Mouse (Mus musculus): Measurements from ENCODE around the gene Olfml2a.

Gene Olfml2a

DNA sequence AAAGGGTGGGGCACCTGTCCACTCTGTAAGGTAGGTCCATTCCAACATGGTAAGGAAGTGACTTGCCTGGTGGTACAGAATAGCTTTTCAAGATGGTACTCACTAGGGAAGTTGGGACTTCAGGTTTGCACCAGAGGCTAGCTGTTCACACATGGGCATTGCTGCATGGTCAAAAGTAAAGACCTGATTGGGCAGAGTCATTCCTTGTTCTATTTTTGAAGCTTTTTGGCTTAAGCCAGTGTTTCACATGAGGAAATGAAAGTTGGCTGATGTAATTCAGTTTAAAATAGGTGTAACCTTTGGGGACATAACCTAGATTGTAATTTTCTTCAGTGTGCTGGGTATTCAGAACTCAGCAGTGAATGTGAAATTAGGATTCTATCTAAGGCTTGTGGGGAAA is 79.5 kb downstream of the Olfml2a start:
- DNase-seq (ENCODE audit: low spot score) = no peak

DNA sequence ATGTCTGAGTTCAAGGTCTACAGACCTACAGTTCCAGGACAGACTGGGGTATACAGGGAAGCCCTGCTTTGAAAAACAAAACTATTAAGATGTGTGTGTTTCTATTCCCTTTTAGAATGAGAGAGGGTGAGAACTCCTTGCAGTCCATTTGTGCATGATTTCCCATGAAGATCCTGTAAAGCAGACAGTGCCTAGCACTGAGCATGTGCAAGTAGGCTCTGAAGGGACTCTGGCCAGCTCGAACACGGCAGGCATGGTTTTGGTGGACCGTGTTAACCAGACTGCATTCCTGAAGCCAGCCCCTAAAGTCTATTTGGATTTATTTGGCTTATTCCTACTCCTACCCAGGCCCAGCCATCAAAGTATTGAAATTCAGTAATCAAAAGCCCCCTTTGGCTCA is 80.2 kb downstream of the Olfml2a start:
- no peak for DNase-seq (ENCODE audit: low spot score)

DNA sequence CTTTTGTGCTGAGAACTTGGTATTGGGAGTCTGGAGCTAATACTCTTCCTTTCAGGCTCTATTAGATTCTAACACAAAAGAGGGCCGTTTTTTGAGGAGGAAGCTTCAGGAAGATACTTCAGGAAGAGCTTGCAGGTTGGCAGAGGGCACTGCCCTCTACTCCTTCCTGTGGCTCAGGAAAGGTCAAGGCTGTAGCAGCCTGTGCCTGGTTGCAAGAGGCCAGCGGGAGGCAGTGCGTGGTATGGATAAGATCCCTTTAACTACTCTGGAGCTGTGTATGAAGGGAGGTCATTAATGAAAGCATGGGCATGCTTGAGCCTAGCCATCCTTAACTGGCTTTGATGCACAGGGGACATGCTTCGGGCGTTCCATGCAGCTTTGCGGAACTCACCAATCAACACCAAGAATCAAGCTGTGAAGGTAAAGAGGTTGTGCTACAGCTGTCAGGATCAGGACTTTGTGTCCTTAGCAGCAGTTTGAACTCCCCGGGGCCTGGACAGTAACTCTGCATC is 81.0 kb downstream of the Olfml2a start:
- DNase-seq (ENCODE audit: low spot score) = no peak
